Mouse (Mus musculus) brown adipose tissue, adult 24 weeks (tissue): ENCODE measurements at regions not wholly inside any gene's neighbourhood (a gene's known extent, or its start where the extent isn't known, plus 50 kb on each side); places are given as distances from the start of the nearest gene placed in this dataset.
"Not testable (repeated sequence)": the region's sequence is repeated elsewhere in the genome, so short reads cannot be mapped to it uniquely, and the experiment has no call there.

ENCODE experiments used
- H3K27ac ChIP-seq: fragments of 200-500 bp; replicated peaks from 2 replicates; pipeline ENCODE4 v1.5.1; 2012; ENCODE audit warnings: low read depth, mild to moderate bottlenecking, low read length
- H3K4me1 ChIP-seq: fragments of 200-500 bp; 2 replicates; pipeline ENCODE4 v1.6.1; 2012; ENCODE audit warnings: low read length, mixed read lengths; ENCODE audit not compliant: control insufficient read depth, insufficient read depth, insufficient read length
- H3K4me3 ChIP-seq: fragments of 200-500 bp; 2 replicates; pipeline ENCODE4 v1.5.1; 2012; ENCODE audit warnings: low read depth, mild to moderate bottlenecking, low read length, moderate library complexity; ENCODE audit not compliant: insufficient read depth

- Histone ChIP-seq H3K27ac (no peak overlapping the region), H3K4me3 (no peak overlapping the region), H3K4me1 (no peaks in the 10 kb centered on the region)
Measured at GRCm38 (mm10) chr1:164541711-164542110, 83.6 kb upstream of the Atp1b1 start.

GRCm38 (mm10) chr1:164538304-164539043 lies 80.3 kb upstream of the Atp1b1 start:
- H3K27ac ChIP-seq: no peak overlapping the region
- H3K4me3 ChIP-seq: no peak overlapping the region

GRCm38 (mm10) chr1:164537324-164537948 lies 79.3 kb upstream of the Atp1b1 start:
- Histone ChIP-seq H3K4me3 (no peak overlapping the region), H3K27ac (no peak overlapping the region), H3K4me1 (no peaks in the 10 kb centered on the region)

More at GRCm38 (mm10) chr1:164538304-164539043, 80.3 kb upstream of the Atp1b1 start:
- no peaks in the 10 kb centered on the region for H3K4me1 ChIP-seq

GRCm38 (mm10) chr1:164532196-164532595 lies 74.0 kb upstream of the Atp1b1 start:
- Histone ChIP-seq H3K27ac (no peak overlapping the region), H3K4me3 (no peak overlapping the region), H3K4me1 (peaks cover 7% of the 10 kb centered on the region; the same call in 1 of the 2 replicates)

GRCm38 (mm10) chr1:164531741-164532140 lies 73.6 kb upstream of the Atp1b1 start:
- no peak overlapping the region for H3K4me3 ChIP-seq
- H3K27ac ChIP-seq: no peak overlapping the region
- peaks cover 7% of the 10 kb centered on the region; the same call in 1 of the 2 replicates for H3K4me1 ChIP-seq

GRCm38 (mm10) chr1:164526748-164527147 lies 68.6 kb upstream of the Atp1b1 start:
- H3K27ac ChIP-seq: no peak overlapping the region
- H3K4me3 ChIP-seq: no peak overlapping the region
- peaks cover 7% of the 10 kb centered on the region; the same call in 1 of the 2 replicates for H3K4me1 ChIP-seq

- H3K4me1 ChIP-seq: no peaks in the 10 kb centered on the region
- no peak overlapping the region for H3K4me3 ChIP-seq
- no peak overlapping the region for H3K27ac ChIP-seq
Measured at GRCm38 (mm10) chr1:164522377-164523150, 64.4 kb upstream of the Atp1b1 start.

GRCm38 (mm10) chr1:164521371-164522130 lies 63.4 kb upstream of the Atp1b1 start:
- no peaks in the 10 kb centered on the region for H3K4me1 ChIP-seq
- H3K27ac ChIP-seq: no peak overlapping the region

GRCm38 (mm10) chr1:164518866-164519265 lies 60.7 kb upstream of the Atp1b1 start:
- no peaks in the 10 kb centered on the region for H3K4me1 ChIP-seq
- H3K4me3 ChIP-seq: no peak overlapping the region
- H3K27ac ChIP-seq: no peak overlapping the region

More at GRCm38 (mm10) chr1:164521371-164522130, 63.4 kb upstream of the Atp1b1 start:
- H3K4me3 ChIP-seq: no peak overlapping the region

GRCm38 (mm10) chr1:164518308-164518707 lies 60.2 kb upstream of the Atp1b1 start:
- no peak overlapping the region for H3K27ac ChIP-seq
- H3K4me3 ChIP-seq: no peak overlapping the region
- no peaks in the 10 kb centered on the region for H3K4me1 ChIP-seq

- H3K4me3 ChIP-seq, H3K4me1 ChIP-seq, H3K27ac ChIP-seq: not testable (repeated sequence)
Measured at GRCm38 (mm10) chr1:164517362-164517761, 59.2 kb upstream of the Atp1b1 start.

GRCm38 (mm10) chr1:164511628-164512385 lies 53.7 kb upstream of the Atp1b1 start:
- H3K27ac ChIP-seq: no peak overlapping the region
- H3K4me1 ChIP-seq: no peaks in the 10 kb centered on the region
- H3K4me3 ChIP-seq: no peak overlapping the region

GRCm38 (mm10) chr1:164509226-164509625 lies 51.1 kb upstream of the Atp1b1 start:
- Histone ChIP-seq H3K4me3 (no peak overlapping the region), H3K4me1 (no peaks in the 10 kb centered on the region), H3K27ac (no peak overlapping the region)

GRCm38 (mm10) chr1:164508556-164508955 lies 50.4 kb upstream of the Atp1b1 start:
- H3K4me1 ChIP-seq: 0 out of 2 replicates have a peak, but pooled peaks cover under 1% of the 10 kb centered on the region
- no peak overlapping the region for H3K27ac ChIP-seq
- no peak overlapping the region for H3K4me3 ChIP-seq
